Mouse (Mus musculus) embryonic facial prominence, embryonic 10.5 days (tissue): Measurements from ENCODE around the gene Ogg1. TPM values are rescaled to one million over a fixed set of nuclear protein-coding genes. Genes with fewer than 3 reads are reported as not detected.
A peak's percentile ranks its signal among the peaks of the same experiment; 100 is the strongest.

ENCODE experiments used
- DNase-seq: peaks from one replicate; pipeline ENCODE4 v3.0.0-alpha.2; 2017; ENCODE audit warnings: low spot score
- H3K27ac ChIP-seq: fragments of 300-500 bp; sonication (generic); replicated peaks from 2 replicates; pipeline ENCODE4 v1.5.1; 2016; ENCODE audit warnings: mild to moderate bottlenecking
- H3K27me3 ChIP-seq: fragments of 300-500 bp; sonication (generic); replicated peaks from 2 replicates; pipeline ENCODE4 v1.6.1; 2016; ENCODE audit warnings: low read depth, mild to moderate bottlenecking; ENCODE audit not compliant: poor library complexity, severe bottlenecking
- H3K36me3 ChIP-seq: fragments of 300-500 bp; sonication (generic); replicated peaks from 2 replicates; pipeline ENCODE4 v1.6.1; 2016; ENCODE audit warnings: mild to moderate bottlenecking, moderate library complexity
- H3K4me1 ChIP-seq: fragments of 300-500 bp; sonication (generic); 2 replicates; pipeline ENCODE4 v1.6.1; 2016
- H3K4me3 ChIP-seq: fragments of 300-500 bp; sonication (generic); 2 replicates; pipeline ENCODE4 v1.5.1; 2016; ENCODE audit warnings: mild to moderate bottlenecking, moderate library complexity
- H3K9me3 ChIP-seq: fragments of 300-500 bp; sonication (generic); 2 replicates; pipeline ENCODE4 v1.6.1; 2016; ENCODE audit warnings: mild to moderate bottlenecking
- WGBS: fragments of 180-500 bp; shearing (Covaris S2); methylation state at CpG from one replicate; pipeline ENCODE4 v1.1.7; 2016; 5-methylcytosine and 5-hydroxymethylcytosine counted together
- polyA plus RNA-seq: library from polyadenylated mRNA; unstranded; fragments of >200 nt; fragmentation: Nextera tagmentation; extraction: Ambion mirVana; gene quantifications from 2 replicates; pipeline ENCODE4 v1.2.1, GENCODE M21; 2016

Gene Ogg1
- polyA plus RNA-seq, 1 experiment from 2014 or later = 20.0 TPM

GRCm38 (mm10) chr6:113361476-113361875 is 34.7 kb downstream of the Ogg1 start:
- Histone ChIP-seq H3K27ac (no peak overlapping the region), H3K36me3 (peaks cover 5% of the 10 kb centered on the region), H3K9me3 (no peaks in the 10 kb centered on the region), H3K4me1 (no peaks in the 10 kb centered on the region), H3K4me3 (no peak overlapping the region), H3K27me3 (no peaks in the 10 kb centered on the region)
- DNase-seq = no peak
- 70% methylated on average over 4 of the region's 4 CpGs for WGBS

GRCm38 (mm10) chr6:113362241-113362640 is 35.5 kb downstream of the Ogg1 start:
- H3K27me3 ChIP-seq = no peaks in the 10 kb centered on the region
- H3K4me3 ChIP-seq = no peak overlapping the region
- H3K4me1 ChIP-seq = no peaks in the 10 kb centered on the region
- H3K36me3 ChIP-seq = peaks cover 13% of the 10 kb centered on the region
- 94% methylated on average over 1 of the region's 1 CpGs for WGBS
- H3K9me3 ChIP-seq = no peaks in the 10 kb centered on the region
- no peak for DNase-seq
- no peak overlapping the region for H3K27ac ChIP-seq

GRCm38 (mm10) chr6:113364518-113365135 is 37.9 kb downstream of the Ogg1 start:
- Histone ChIP-seq H3K4me1 (no peaks in the 10 kb centered on the region), H3K27ac (no peak overlapping the region), H3K27me3 (no peaks in the 10 kb centered on the region), H3K4me3 (no peak overlapping the region), H3K36me3 (peaks cover 30% of the 10 kb centered on the region), H3K9me3 (no peaks in the 10 kb centered on the region)
- 69% methylated on average over 8 of the region's 8 CpGs for WGBS
- DNase-seq = no peak

- Histone ChIP-seq H3K36me3 (peaks cover 50% of the 10 kb centered on the region), H3K9me3 (no peaks in the 10 kb centered on the region), H3K4me3 (no peak overlapping the region), H3K4me1 (no peaks in the 10 kb centered on the region), H3K27ac (no peak overlapping the region), H3K27me3 (no peaks in the 10 kb centered on the region)
- DNase-seq = no peak
- 91% methylated on average over 6 of the region's 6 CpGs for WGBS
Measured at GRCm38 (mm10) chr6:113366639-113367038, 39.9 kb downstream of the Ogg1 start.

GRCm38 (mm10) chr6:113367574-113367973 is 40.8 kb downstream of the Ogg1 start:
- 97% methylated on average over 1 of the region's 1 CpGs for WGBS
- H3K36me3 ChIP-seq = peaks cover 59% of the 10 kb centered on the region
- no peaks in the 10 kb centered on the region for H3K4me1 ChIP-seq
- H3K27me3 ChIP-seq = no peaks in the 10 kb centered on the region
- no peak for DNase-seq
- no peak overlapping the region for H3K4me3 ChIP-seq
- 0 out of 2 replicates have a peak overlapping the region, but pooled peaks have one; percentile 37 for H3K27ac ChIP-seq
- no peaks in the 10 kb centered on the region for H3K9me3 ChIP-seq

GRCm38 (mm10) chr6:113368124-113368523 is 41.4 kb downstream of the Ogg1 start:
- Histone ChIP-seq H3K36me3 (peaks cover 65% of the 10 kb centered on the region), H3K27ac (0 out of 2 replicates have a peak overlapping the region, but pooled peaks have one; percentile 37), H3K4me3 (no peak overlapping the region), H3K4me1 (no peaks in the 10 kb centered on the region), H3K9me3 (no peaks in the 10 kb centered on the region), H3K27me3 (no peaks in the 10 kb centered on the region)
- no peak for DNase-seq
- 88% methylated on average over 7 of the region's 7 CpGs for WGBS

- Histone ChIP-seq H3K4me3 (no peak overlapping the region), H3K27me3 (no peaks in the 10 kb centered on the region), H3K27ac (0 out of 2 replicates have a peak overlapping the region, but pooled peaks have one; percentile 5), H3K36me3 (peaks cover 69% of the 10 kb centered on the region), H3K9me3 (no peaks in the 10 kb centered on the region), H3K4me1 (no peaks in the 10 kb centered on the region)
- WGBS = 84% methylated on average over 5 of the region's 5 CpGs
- DNase-seq = no peak
Measured at GRCm38 (mm10) chr6:113368577-113368976, 41.8 kb downstream of the Ogg1 start.

GRCm38 (mm10) chr6:113370194-113370929 is 43.6 kb downstream of the Ogg1 start:
- Histone ChIP-seq H3K36me3 (peaks cover 87% of the 10 kb centered on the region), H3K4me1 (no peaks in the 10 kb centered on the region), H3K4me3 (no peak overlapping the region), H3K27ac (no peak overlapping the region), H3K27me3 (no peaks in the 10 kb centered on the region), H3K9me3 (no peaks in the 10 kb centered on the region)
- 92% methylated on average over 20 of the region's 20 CpGs for WGBS
- DNase-seq = no peak

GRCm38 (mm10) chr6:113373491-113373890 is 46.7 kb downstream of the Ogg1 start:
- H3K36me3 ChIP-seq = peaks cover 76% of the 10 kb centered on the region
- H3K9me3 ChIP-seq = no peaks in the 10 kb centered on the region
- H3K27ac ChIP-seq = no peak overlapping the region
- H3K4me3 ChIP-seq = no peak overlapping the region
- no peaks in the 10 kb centered on the region for H3K27me3 ChIP-seq
- H3K4me1 ChIP-seq = peaks cover 13% of the 10 kb centered on the region
- WGBS = 90% methylated on average over 4 of the region's 4 CpGs
- no peak for DNase-seq

GRCm38 (mm10) chr6:113377172-113377495 is 50.4 kb downstream of the Ogg1 start:
- DNase-seq = no peak
- Histone ChIP-seq H3K4me1 (peaks cover 24% of the 10 kb centered on the region), H3K4me3 (peak overlapping the region; percentile 86), H3K36me3 (peaks cover 64% of the 10 kb centered on the region), H3K9me3 (no peaks in the 10 kb centered on the region), H3K27ac (peak overlapping the region; percentile 99), H3K27me3 (no peaks in the 10 kb centered on the region)
- 10% methylated on average over 7 of the region's 7 CpGs for WGBS

- peaks cover 24% of the 10 kb centered on the region for H3K4me1 ChIP-seq
- H3K27me3 ChIP-seq = no peaks in the 10 kb centered on the region
- no peaks in the 10 kb centered on the region for H3K9me3 ChIP-seq
- under 1% methylated on average over 61 of the region's 61 CpGs for WGBS
- H3K4me3 ChIP-seq = peak within 1 kb of the TSS; percentile 86
- peaks cover 64% of the 10 kb centered on the region for H3K36me3 ChIP-seq
- H3K27ac ChIP-seq = peak within 1 kb of the TSS; percentile 99
- DNase-seq = peak; percentile 94
Measured at GRCm38 (mm10) chr6:113377496-113378385, 51.0 kb downstream of the Ogg1 start, which contains the start of the genes Tada3 and Arpc4. Tada3 (minus strand) TSS chr6:113377883. Arpc4 (plus strand) TSS chr6:113378115.

- Histone ChIP-seq H3K4me3 (peak overlapping the region; percentile 86), H3K4me1 (peaks cover 24% of the 10 kb centered on the region), H3K27ac (no peak overlapping the region), H3K36me3 (peaks cover 64% of the 10 kb centered on the region), H3K9me3 (no peaks in the 10 kb centered on the region), H3K27me3 (no peaks in the 10 kb centered on the region)
- no peak for DNase-seq
- WGBS = 86% methylated on average over 6 of the region's 6 CpGs
Measured at GRCm38 (mm10) chr6:113379246-113379645, 52.5 kb downstream of the Ogg1 start.
